Mouse (Mus musculus): ENCODE data around the gene Cdkn1a. TPM values are rescaled to one million over a fixed set of nuclear protein-coding genes. Genes with fewer than 3 reads are reported as not detected.

Gene Cdkn1a
- polyA plus RNA-seq, 1 experiment from 2014 or later, result 16.5 TPM

DNA sequence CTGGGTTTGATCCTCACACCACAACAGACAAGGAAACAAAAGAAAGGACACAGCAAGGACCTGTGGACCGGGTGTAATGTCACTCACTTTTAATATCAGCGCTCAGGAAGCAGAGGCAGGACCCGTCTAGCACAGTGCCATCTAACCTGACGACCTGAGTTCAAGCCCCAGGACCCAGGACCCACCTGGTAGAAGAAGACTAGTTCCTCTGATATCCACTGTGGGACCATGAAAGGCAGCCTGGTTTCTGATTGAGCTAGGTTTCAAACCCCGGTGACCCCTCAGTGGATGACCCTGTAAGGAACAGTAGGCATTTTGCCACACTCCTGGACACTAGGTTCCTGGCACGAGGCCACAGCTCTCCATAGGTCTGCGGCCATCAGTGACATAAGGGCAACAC is 6.1 kb upstream of the Cdkn1a start:
- Histone ChIP-seq H3K4me3 (ENCODE audit: low read depth, low read length) (no peak overlapping the region), H3K36me3 (ENCODE audit: control insufficient read depth, insufficient read depth) (no peaks in the 10 kb centered on the region), H3K9ac (ENCODE audit: low read depth, low read length) (no peak overlapping the region), H3K9me3 (replicated peaks; ENCODE audit: control insufficient read depth, low read length) (no peaks in the 10 kb centered on the region), H3K27me3 (ENCODE audit: control insufficient read depth, insufficient read depth, low read depth, low read length) (peaks cover 18% of the 10 kb centered on the region), H3K4me1 (ENCODE audit: control insufficient read depth, low read depth, low read length) (peaks cover 11% of the 10 kb centered on the region), H3K4me2 (ENCODE audit: low read depth, low read length) (no peak overlapping the region), H3K27ac (ENCODE audit: low read length) (no peak overlapping the region)
- WGBS (ENCODE audit: insufficient replicate concordance), result 66% methylated on average over 7 of the region's 7 CpGs
- no peak for ATAC-seq (ENCODE audit: low read depth)

- Histone ChIP-seq H3K4me3 (ENCODE audit: low read depth, low read length) (no peak overlapping the region), H3K27me3 (ENCODE audit: control insufficient read depth, insufficient read depth, low read depth, low read length) (peaks cover 18% of the 10 kb centered on the region), H3K27ac (ENCODE audit: low read length) (no peak overlapping the region), H3K9me3 (replicated peaks; ENCODE audit: control insufficient read depth, low read length) (no peaks in the 10 kb centered on the region), H3K36me3 (ENCODE audit: control insufficient read depth, insufficient read depth) (no peaks in the 10 kb centered on the region), H3K9ac (ENCODE audit: low read depth, low read length) (no peak overlapping the region), H3K4me1 (ENCODE audit: control insufficient read depth, low read depth, low read length) (peaks cover 11% of the 10 kb centered on the region), H3K4me2 (ENCODE audit: low read depth, low read length) (no peak overlapping the region)
- 74% methylated on average over 10 of the region's 10 CpGs for WGBS (ENCODE audit: insufficient replicate concordance)
- ATAC-seq (ENCODE audit: low read depth), result no peak
Measured at GRCm38 (mm10) chr17:29085266-29085665, 5.5 kb upstream of the Cdkn1a start.

DNA sequence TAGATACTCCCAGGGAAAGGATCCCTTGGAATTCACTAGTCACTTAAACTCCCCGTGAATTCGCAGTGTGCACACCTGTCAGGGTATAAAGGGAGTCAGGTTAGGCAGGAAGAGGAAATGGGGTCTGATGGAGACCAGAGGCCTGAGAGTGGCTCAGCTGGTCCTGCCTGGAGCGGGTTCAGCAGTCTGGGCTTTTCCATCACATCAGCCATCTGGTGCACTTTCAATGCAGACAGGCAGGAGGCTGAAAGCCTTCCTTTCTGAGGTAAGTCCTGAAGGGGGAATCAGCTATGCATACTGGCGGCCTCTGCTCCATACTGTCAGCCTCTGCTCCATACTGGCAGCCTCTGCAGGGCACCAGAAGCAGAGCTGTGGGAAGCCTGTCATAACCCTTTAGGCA is 3.9 kb upstream of the Cdkn1a start:
- 66% methylated on average over 4 of the region's 4 CpGs for WGBS (ENCODE audit: insufficient replicate concordance)
- no peak for ATAC-seq (ENCODE audit: low read depth)
- Histone ChIP-seq H3K4me3 (ENCODE audit: low read depth, low read length) (no peak overlapping the region), H3K4me1 (ENCODE audit: control insufficient read depth, low read depth, low read length) (no peaks in the 10 kb centered on the region; the same call in 1 of the 2 replicates), H3K27me3 (ENCODE audit: control insufficient read depth, insufficient read depth, low read depth, low read length) (peaks cover 5% of the 10 kb centered on the region), H3K4me2 (ENCODE audit: low read depth, low read length) (no peak overlapping the region), H3K36me3 (ENCODE audit: control insufficient read depth, insufficient read depth) (no peaks in the 10 kb centered on the region), H3K9me3 (replicated peaks; ENCODE audit: control insufficient read depth, low read length) (no peaks in the 10 kb centered on the region), H3K9ac (ENCODE audit: low read depth, low read length) (no peak overlapping the region), H3K27ac (ENCODE audit: low read length) (no peak overlapping the region)

DNA sequence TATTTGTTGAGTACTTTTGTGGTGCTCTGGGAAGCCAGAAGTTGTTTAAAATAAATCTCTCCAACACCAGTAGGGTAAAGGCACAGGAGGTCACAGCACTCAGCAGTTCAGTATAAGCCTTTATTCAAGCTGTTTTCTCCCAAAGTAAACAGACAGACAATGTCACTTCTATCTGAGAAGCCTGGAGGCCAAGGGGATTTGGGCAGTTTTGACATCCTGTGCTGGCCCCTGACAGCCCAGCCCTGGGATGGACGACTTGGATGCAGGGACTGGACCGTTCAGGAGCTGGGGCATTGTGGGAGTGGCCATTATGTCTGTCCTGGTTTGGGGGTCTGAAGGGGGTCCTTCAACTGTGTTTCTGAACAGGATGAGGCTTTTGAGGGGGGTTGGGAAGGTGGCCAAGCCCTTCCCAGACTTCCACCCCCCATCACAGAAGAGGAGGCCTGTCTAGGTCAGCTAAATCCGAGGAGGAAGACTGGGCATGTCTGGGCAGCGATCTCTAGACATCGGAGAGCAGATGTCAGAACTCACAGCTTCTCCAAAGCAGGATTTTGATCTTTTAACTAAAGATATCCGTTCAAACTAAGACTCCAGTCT is 670 bp downstream of the Cdkn1a start:
- H3K9me3 ChIP-seq (replicated peaks; ENCODE audit: control insufficient read depth, low read length), result no peaks in the 10 kb centered on the region
- H3K27ac ChIP-seq (ENCODE audit: low read length), result no peak overlapping the region
- H3K36me3 ChIP-seq (ENCODE audit: control insufficient read depth, insufficient read depth), result no peaks in the 10 kb centered on the region
- H3K4me3 ChIP-seq (ENCODE audit: low read depth, low read length), result no peak overlapping the region
- no peak for ATAC-seq (ENCODE audit: low read depth)
- H3K4me1 ChIP-seq (ENCODE audit: control insufficient read depth, low read depth, low read length), result peaks cover 16% of the 10 kb centered on the region
- WGBS (ENCODE audit: insufficient replicate concordance), result 47% methylated on average over 6 of the region's 6 CpGs
- H3K27me3 ChIP-seq (ENCODE audit: control insufficient read depth, insufficient read depth, low read depth, low read length), result peaks cover 38% of the 10 kb centered on the region
- H3K9ac ChIP-seq (ENCODE audit: low read depth, low read length), result no peak overlapping the region
- no peak overlapping the region for H3K4me2 ChIP-seq (ENCODE audit: low read depth, low read length)

DNA sequence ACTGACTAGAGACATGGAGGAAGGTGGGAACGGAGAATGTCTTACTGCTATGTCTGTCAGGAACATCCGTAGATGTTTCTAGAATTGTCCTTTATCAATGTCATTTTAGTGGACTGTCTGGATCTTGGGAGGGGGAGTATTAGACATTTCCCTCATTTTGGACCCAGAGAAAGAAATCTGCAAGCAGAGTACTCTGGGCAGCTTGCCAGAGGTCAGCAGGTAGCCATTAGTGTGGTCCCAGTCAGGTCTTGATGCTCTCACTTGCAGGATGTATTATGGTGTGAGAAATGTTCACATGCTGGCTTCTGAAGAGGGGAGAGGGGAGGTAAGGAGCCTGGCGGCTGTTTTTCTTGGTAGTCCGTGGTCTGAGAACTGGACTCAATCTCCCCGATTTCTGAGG is 1.7 kb downstream of the Cdkn1a start:
- no peak for ATAC-seq (ENCODE audit: low read depth)
- Histone ChIP-seq H3K4me1 (ENCODE audit: control insufficient read depth, low read depth, low read length) (peaks cover 16% of the 10 kb centered on the region), H3K9me3 (replicated peaks; ENCODE audit: control insufficient read depth, low read length) (no peaks in the 10 kb centered on the region), H3K4me2 (ENCODE audit: low read depth, low read length) (no peak overlapping the region), H3K4me3 (ENCODE audit: low read depth, low read length) (no peak overlapping the region), H3K36me3 (ENCODE audit: control insufficient read depth, insufficient read depth) (no peaks in the 10 kb centered on the region), H3K27me3 (ENCODE audit: control insufficient read depth, insufficient read depth, low read depth, low read length) (peaks cover 38% of the 10 kb centered on the region), H3K27ac (ENCODE audit: low read length) (no peak overlapping the region), H3K9ac (ENCODE audit: low read depth, low read length) (no peak overlapping the region)
- WGBS (ENCODE audit: insufficient replicate concordance), result 54% methylated on average over 5 of the region's 5 CpGs

DNA sequence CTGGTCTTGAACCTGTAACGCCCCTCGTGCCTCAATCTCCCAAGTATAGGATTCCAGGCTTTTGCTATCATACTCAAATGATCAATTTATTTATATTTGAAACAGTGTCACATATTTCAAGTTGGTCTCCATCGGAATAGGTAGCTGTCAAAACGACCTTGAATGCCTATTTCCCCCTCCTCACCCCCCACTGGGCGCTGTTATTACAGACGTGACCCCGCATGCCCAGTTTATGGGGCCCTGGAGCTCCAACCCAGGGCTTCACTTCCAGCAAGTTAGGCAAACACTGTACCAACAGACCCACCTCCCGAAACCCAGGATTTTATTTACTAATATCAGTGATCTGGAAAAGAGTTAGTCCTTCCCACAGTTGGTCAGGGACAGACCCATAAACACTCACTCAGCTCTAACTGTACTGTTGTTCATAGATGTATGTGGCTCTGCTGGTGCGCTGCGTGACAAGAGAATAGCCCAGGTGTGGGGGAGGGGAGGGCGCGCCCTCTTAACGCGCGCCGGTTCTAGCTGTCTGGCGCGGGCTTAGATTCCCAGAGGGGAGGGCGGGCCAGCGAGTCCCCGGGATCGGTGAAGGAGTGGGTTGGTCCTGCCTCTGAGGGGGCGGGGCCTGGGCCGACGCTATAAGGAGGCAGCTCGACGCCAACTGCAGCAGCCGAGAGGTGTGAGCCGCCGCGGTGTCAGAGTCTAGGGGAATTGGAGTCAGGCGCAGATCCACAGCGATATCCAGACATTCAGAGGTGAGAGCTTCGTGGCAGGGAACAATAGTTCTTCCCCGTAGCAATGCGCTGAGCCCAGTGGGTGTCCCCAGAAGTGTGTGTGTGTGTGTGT is 2.6 kb downstream of the Cdkn1a start:
- H3K9ac ChIP-seq (ENCODE audit: low read depth, low read length), result peak overlapping the region; percentile 49
- peaks cover 38% of the 10 kb centered on the region for H3K27me3 ChIP-seq (ENCODE audit: control insufficient read depth, insufficient read depth, low read depth, low read length)
- H3K36me3 ChIP-seq (ENCODE audit: control insufficient read depth, insufficient read depth), result no peaks in the 10 kb centered on the region
- ATAC-seq (ENCODE audit: low read depth), result peak; percentile 78
- H3K9me3 ChIP-seq (replicated peaks; ENCODE audit: control insufficient read depth, low read length), result no peaks in the 10 kb centered on the region
- H3K4me1 ChIP-seq (ENCODE audit: control insufficient read depth, low read depth, low read length), result peaks cover 16% of the 10 kb centered on the region
- H3K4me3 ChIP-seq (ENCODE audit: low read depth, low read length), result peak overlapping the region; percentile 63
- no peak overlapping the region for H3K27ac ChIP-seq (ENCODE audit: low read length)
- 8% methylated on average over 36 of the region's 36 CpGs for WGBS (ENCODE audit: insufficient replicate concordance)
- H3K4me2 ChIP-seq (ENCODE audit: low read depth, low read length), result peak overlapping the region; percentile 81

- peak; percentile 5; the same call in 1 of the 2 replicates for ATAC-seq (ENCODE audit: low read depth)
- under 1% methylated on average over 24 of the region's 24 CpGs for WGBS (ENCODE audit: insufficient replicate concordance)
- Histone ChIP-seq H3K36me3 (ENCODE audit: control insufficient read depth, insufficient read depth) (no peaks in the 10 kb centered on the region), H3K4me3 (ENCODE audit: low read depth, low read length) (peak overlapping the region; percentile 63), H3K27ac (ENCODE audit: low read length) (no peak overlapping the region), H3K9ac (ENCODE audit: low read depth, low read length) (peak overlapping the region; percentile 49), H3K4me1 (ENCODE audit: control insufficient read depth, low read depth, low read length) (peaks cover 16% of the 10 kb centered on the region), H3K27me3 (ENCODE audit: control insufficient read depth, insufficient read depth, low read depth, low read length) (peaks cover 38% of the 10 kb centered on the region), H3K9me3 (replicated peaks; ENCODE audit: control insufficient read depth, low read length) (no peaks in the 10 kb centered on the region), H3K4me2 (ENCODE audit: low read depth, low read length) (peak overlapping the region; percentile 81)
Measured at GRCm38 (mm10) chr17:29093961-29094309, 3.2 kb downstream of the Cdkn1a start.

- no peaks in the 10 kb centered on the region for H3K36me3 ChIP-seq (ENCODE audit: control insufficient read depth, insufficient read depth)
- H3K27me3 ChIP-seq (ENCODE audit: control insufficient read depth, insufficient read depth, low read depth, low read length), result peaks cover 38% of the 10 kb centered on the region
- H3K4me3 ChIP-seq (ENCODE audit: low read depth, low read length), result peak overlapping the region; percentile 63
- peak overlapping the region; percentile 81 for H3K4me2 ChIP-seq (ENCODE audit: low read depth, low read length)
- H3K4me1 ChIP-seq (ENCODE audit: control insufficient read depth, low read depth, low read length), result peaks cover 16% of the 10 kb centered on the region
- H3K27ac ChIP-seq (ENCODE audit: low read length), result no peak overlapping the region
- H3K9ac ChIP-seq (ENCODE audit: low read depth, low read length), result peak overlapping the region; percentile 49
- no peaks in the 10 kb centered on the region for H3K9me3 ChIP-seq (replicated peaks; ENCODE audit: control insufficient read depth, low read length)
- ATAC-seq (ENCODE audit: low read depth), result peak; percentile 15
- under 1% methylated on average over 69 of the region's 71 CpGs for WGBS (ENCODE audit: insufficient replicate concordance)
Measured at GRCm38 (mm10) chr17:29094310-29095181, 3.8 kb downstream of the Cdkn1a start.

All from liver, embryonic 16.5 days (tissue).